Mouse (Mus musculus): ENCODE measurements at regions not wholly inside any gene's neighbourhood (a gene's known extent, or its start where the extent isn't known, plus 50 kb on each side); places are given as distances from the start of the nearest gene placed in this dataset.

DNA sequence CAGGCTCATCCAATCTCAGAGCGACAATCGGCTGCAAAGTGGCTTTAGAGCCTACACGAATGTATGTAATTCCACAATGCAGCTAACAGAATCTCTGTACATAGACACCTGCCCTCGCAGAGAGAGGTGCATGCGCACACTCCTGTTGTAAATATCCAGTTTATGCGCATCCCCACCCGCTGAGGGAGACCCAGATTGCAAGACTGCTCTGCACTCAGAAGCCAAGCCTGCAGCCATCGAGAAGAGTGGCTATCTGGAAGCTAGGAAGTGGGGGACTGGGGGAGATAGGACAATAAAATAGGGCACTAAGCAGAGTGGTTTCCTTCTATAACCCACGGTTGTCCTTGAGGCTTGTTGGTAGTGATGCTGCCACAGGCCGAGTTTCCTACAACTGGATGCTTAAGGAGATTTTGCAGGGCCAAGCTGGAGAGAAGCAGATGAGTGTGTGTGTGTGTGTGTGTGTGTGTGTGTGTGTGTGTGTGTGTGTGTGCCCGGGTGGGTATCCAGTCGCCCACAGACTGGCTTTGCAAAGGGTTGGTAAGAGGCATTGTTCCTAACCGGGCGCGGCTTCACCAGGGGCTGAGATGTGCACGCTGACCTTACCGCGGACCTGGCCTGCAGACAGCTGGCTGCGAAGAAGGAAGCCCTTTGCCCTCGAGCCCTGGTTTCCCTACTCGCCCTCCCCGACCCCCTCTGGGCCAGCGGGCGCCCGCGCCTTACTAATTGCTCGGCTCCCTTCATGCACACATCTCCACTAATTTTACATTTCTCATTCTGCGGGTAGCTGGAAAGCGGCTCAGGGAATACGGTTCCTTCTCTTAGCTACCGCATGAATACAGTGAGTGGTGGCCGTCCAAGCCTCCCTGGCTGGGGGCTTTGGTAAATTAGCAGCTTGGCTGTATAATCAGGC, 81.1 kb upstream of the Tbca start:
- Histone ChIP-seq H3K9me3 (ENCODE audit: low read length) (no peaks in the 10 kb centered on the region), H3K4me2 (replicated peaks; ENCODE audit: low read depth, low read length) (no peak overlapping the region), H3K9ac (replicated peaks; ENCODE audit: low read length) (no peak overlapping the region), H3K4me1 (ENCODE audit: insufficient read depth, low read length) (peaks cover 20% of the 10 kb centered on the region), H3K27ac (ENCODE audit: low read length) (no peak overlapping the region), H3K36me3 (ENCODE audit: insufficient read depth, low read length) (no peaks in the 10 kb centered on the region), H3K27me3 (ENCODE audit: insufficient read depth, low read length) (peaks cover 91% of the 10 kb centered on the region), H3K4me3 (ENCODE audit: low read length) (no peak overlapping the region)
- no peak for ATAC-seq (ENCODE audit: low FRiP score, low TSS enrichment)
- 4% methylated on average over 32 of the region's 32 CpGs for WGBS

- no peaks in the 10 kb centered on the region for H3K9me3 ChIP-seq (ENCODE audit: low read length)
- H3K4me2 ChIP-seq (replicated peaks; ENCODE audit: low read depth, low read length), result no peak overlapping the region
- no peak overlapping the region for H3K4me3 ChIP-seq (ENCODE audit: low read length)
- no peak for ATAC-seq (ENCODE audit: low FRiP score, low TSS enrichment)
- no peaks in the 10 kb centered on the region for H3K36me3 ChIP-seq (ENCODE audit: insufficient read depth, low read length)
- peaks cover 90% of the 10 kb centered on the region for H3K27me3 ChIP-seq (ENCODE audit: insufficient read depth, low read length)
- peaks cover 11% of the 10 kb centered on the region for H3K4me1 ChIP-seq (ENCODE audit: insufficient read depth, low read length)
- no peak overlapping the region for H3K9ac ChIP-seq (replicated peaks; ENCODE audit: low read length)
- 22% methylated on average over 5 of the region's 5 CpGs for WGBS
- H3K27ac ChIP-seq (ENCODE audit: low read length), result no peak overlapping the region
These were observed 79.9 kb upstream of the Tbca start for GRCm38 (mm10) chr13:94708786-94709185.

DNA sequence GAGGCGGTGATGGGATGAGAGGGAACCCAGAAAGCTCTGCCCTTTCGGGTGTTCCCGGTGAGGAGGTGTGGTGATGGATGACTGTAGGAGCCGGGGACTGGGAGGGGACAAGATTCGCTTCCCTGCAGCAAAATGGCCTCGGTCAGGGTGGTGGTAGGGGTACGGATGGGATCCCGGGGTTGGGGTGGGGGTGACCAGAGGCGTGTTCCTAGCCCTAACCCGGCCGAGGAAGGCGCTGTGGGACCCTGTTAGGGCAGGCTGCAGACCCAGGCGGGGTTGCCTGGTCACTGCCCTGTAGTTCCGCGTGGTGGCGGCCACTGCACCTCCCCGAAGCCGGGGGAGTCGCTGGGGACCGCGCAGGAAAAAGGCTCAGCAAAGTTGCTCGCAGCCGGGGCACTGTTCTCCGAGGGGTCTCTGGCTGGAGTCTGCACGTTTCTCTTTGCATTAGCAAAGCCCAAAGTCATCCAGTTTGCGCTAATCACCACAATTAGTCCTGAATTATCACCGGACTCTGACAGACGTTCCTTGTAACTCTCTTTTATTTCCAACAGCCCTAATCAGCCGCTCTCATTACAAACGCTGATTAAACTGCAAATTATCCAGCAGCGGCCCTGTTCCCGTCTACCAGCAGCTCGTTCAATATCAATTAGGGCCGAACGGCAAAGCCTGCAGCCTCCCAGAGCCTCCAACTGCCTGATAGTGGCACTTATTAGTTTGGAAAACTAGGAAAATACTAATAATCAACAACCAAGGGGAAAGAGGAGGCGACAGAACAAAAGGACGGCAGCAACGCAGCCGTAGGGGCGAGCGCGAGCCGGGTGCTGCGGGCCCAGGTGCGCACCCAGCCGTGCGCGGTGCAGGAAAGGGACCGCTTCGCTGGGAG, 78.8 kb upstream of the Tbca start:
- under 1% methylated on average over 50 of the region's 50 CpGs for WGBS
- Histone ChIP-seq H3K9me3 (ENCODE audit: low read length) (no peaks in the 10 kb centered on the region), H3K27me3 (ENCODE audit: insufficient read depth, low read length) (peaks cover 91% of the 10 kb centered on the region), H3K9ac (replicated peaks; ENCODE audit: low read length) (no peak overlapping the region; the same call in 1 of the 2 replicates), H3K36me3 (ENCODE audit: insufficient read depth, low read length) (no peaks in the 10 kb centered on the region), H3K27ac (ENCODE audit: low read length) (no peak overlapping the region), H3K4me1 (ENCODE audit: insufficient read depth, low read length) (peaks cover 11% of the 10 kb centered on the region), H3K4me3 (ENCODE audit: low read length) (peak overlapping the region; percentile 39), H3K4me2 (replicated peaks; ENCODE audit: low read depth, low read length) (peak overlapping the region; percentile 53)
- peak; percentile 85 for ATAC-seq (ENCODE audit: low FRiP score, low TSS enrichment)

- H3K27me3 ChIP-seq (ENCODE audit: insufficient read depth, low read length), result peaks cover 86% of the 10 kb centered on the region
- H3K9ac ChIP-seq (replicated peaks; ENCODE audit: low read length), result no peak overlapping the region; the same call in 1 of the 2 replicates
- no peak overlapping the region for H3K27ac ChIP-seq (ENCODE audit: low read length)
- H3K4me3 ChIP-seq (ENCODE audit: low read length), result peak overlapping the region; percentile 39
- no peaks in the 10 kb centered on the region for H3K9me3 ChIP-seq (ENCODE audit: low read length)
- H3K4me1 ChIP-seq (ENCODE audit: insufficient read depth, low read length), result peaks cover 11% of the 10 kb centered on the region
- WGBS, result 1% methylated on average over 26 of the region's 26 CpGs
- no peak for ATAC-seq (ENCODE audit: low FRiP score, low TSS enrichment)
- peak overlapping the region; percentile 53 for H3K4me2 ChIP-seq (replicated peaks; ENCODE audit: low read depth, low read length)
- H3K36me3 ChIP-seq (ENCODE audit: insufficient read depth, low read length), result no peaks in the 10 kb centered on the region
These were observed 78.0 kb upstream of the Tbca start for GRCm38 (mm10) chr13:94710574-94711172.

GRCm38 (mm10) chr13:94713451-94713850, 75.3 kb upstream of the Tbca start:
- no peak for ATAC-seq (ENCODE audit: low FRiP score, low TSS enrichment)
- H3K27ac ChIP-seq (ENCODE audit: low read length), result no peak overlapping the region
- H3K9me3 ChIP-seq (ENCODE audit: low read length), result no peaks in the 10 kb centered on the region
- WGBS, result 47% methylated on average over 3 of the region's 3 CpGs
- H3K4me3 ChIP-seq (ENCODE audit: low read length), result no peak overlapping the region
- H3K4me1 ChIP-seq (ENCODE audit: insufficient read depth, low read length), result peaks cover 11% of the 10 kb centered on the region
- peaks cover 62% of the 10 kb centered on the region for H3K27me3 ChIP-seq (ENCODE audit: insufficient read depth, low read length)
- H3K36me3 ChIP-seq (ENCODE audit: insufficient read depth, low read length), result no peaks in the 10 kb centered on the region
- no peak overlapping the region for H3K4me2 ChIP-seq (replicated peaks; ENCODE audit: low read depth, low read length)
- no peak overlapping the region for H3K9ac ChIP-seq (replicated peaks; ENCODE audit: low read length)

DNA sequence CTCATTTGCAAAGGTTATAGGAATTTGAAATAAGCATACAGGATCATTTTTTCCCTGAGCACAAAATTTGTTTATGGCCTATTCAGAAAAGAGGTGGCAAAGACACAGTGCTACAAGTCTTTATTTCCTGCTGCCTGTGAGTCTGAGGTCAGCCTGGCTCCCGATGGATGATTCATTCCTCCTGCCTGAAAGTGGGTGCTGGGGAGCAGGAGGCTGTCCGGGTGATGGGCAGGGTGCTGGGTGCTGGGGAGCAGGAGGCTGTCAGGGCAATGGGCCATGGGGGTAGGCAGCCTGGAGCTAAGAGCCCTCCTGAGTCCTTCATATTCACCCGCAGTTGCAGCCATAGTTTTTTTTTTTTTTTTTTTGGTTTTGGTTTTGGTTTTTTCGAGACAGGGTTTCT, 67.1 kb upstream of the Tbca start:
- Histone ChIP-seq H3K36me3 (ENCODE audit: insufficient read depth, low read length) (no peaks in the 10 kb centered on the region), H3K4me3 (ENCODE audit: low read length) (no peak overlapping the region), H3K27ac (ENCODE audit: low read length) (no peak overlapping the region), H3K27me3 (ENCODE audit: insufficient read depth, low read length) (no peaks in the 10 kb centered on the region), H3K9ac (replicated peaks; ENCODE audit: low read length) (no peak overlapping the region), H3K4me2 (replicated peaks; ENCODE audit: low read depth, low read length) (no peak overlapping the region), H3K4me1 (ENCODE audit: insufficient read depth, low read length) (no peaks in the 10 kb centered on the region), H3K9me3 (ENCODE audit: low read length) (no peaks in the 10 kb centered on the region)
- ATAC-seq (ENCODE audit: low FRiP score, low TSS enrichment), result no peak
- 67% methylated on average over 3 of the region's 4 CpGs for WGBS

All from kidney, embryonic 16.5 days (tissue).